Mouse (Mus musculus) liver, embryonic 14.5 days (tissue): ENCODE measurements around the gene Atxn7l1.

ENCODE experiments used
- CTCF ChIP-seq: IDR thresholded peaks from 2 replicates; pipeline ENCODE4 v1.5.1; 2016; ENCODE audit warnings: antibody characterized with exemption, low read depth, control low read depth
- EP300 ChIP-seq: IDR thresholded peaks from 2 replicates; pipeline ENCODE4 v1.6.1; 2016; ENCODE audit warnings: antibody characterized with exemption, low read depth

GRCm38 (mm10) chr12:33219436-33219835 is 71.9 kb downstream of the Atxn7l1 start:
- TF ChIP-seq EP300 (no peak), CTCF (no peak)
